Mouse (Mus musculus) bone marrow, adult 2 months (tissue): ENCODE data around the gene Psen1.

Source experiments
- CTCF ChIP-seq: fragments of 200-500 bp; IDR thresholded peaks from 2 replicates; pipeline ENCODE4 v1.5.1; 2011; ENCODE audit warnings: low read length, control low read depth; ENCODE audit not compliant: control insufficient read depth, insufficient read depth
- POLR2A ChIP-seq: fragments of 200-500 bp; IDR thresholded peaks from 2 replicates; pipeline ENCODE4 v1.6.1; 2011; ENCODE audit warnings: low read depth, mild to moderate bottlenecking, control low read depth, low read length, borderline replicate concordance; ENCODE audit not compliant: control insufficient read depth

- TF ChIP-seq CTCF (no peak), POLR2A (no peak)
These were observed 2.5 kb upstream of the Psen1 start for GRCm38 (mm10) chr12:83685466-83685865.
